Mouse (Mus musculus): ENCODE results near the gene Mdm4. TPM values are rescaled to one million over a fixed set of nuclear protein-coding genes. Genes with fewer than 3 reads are reported as not detected.

Gene Mdm4
- polyA plus RNA-seq, 1 experiment: 11.5 TPM

- Histone ChIP-seq H3K36me3 (ENCODE audit: control insufficient read depth, insufficient read depth) (no peaks in the 10 kb centered on the region), H3ac (ENCODE audit: control insufficient read depth, insufficient read length) (no peak overlapping the region), H3K4me2 (ENCODE audit: low read depth) (no peak overlapping the region), H3K4me3 (no peak overlapping the region), H3K27me3 (ENCODE audit: control insufficient read depth, insufficient read depth, insufficient read length) (peaks cover 5% of the 10 kb centered on the region), H3K79me2 (ENCODE audit: control insufficient read depth, insufficient read depth) (no peaks in the 10 kb centered on the region)
- peak in 2 of 3 experiments; percentile 73 to 77 for TF ChIP-seq MYOG (IDR thresholded peaks at IDR 0.05; ENCODE audit: control insufficient read depth in 1 of 3, insufficient read depth in 1 of 3, insufficient read length in 2 of 3, low read depth in 2 of 3)
- no peak for TF ChIP-seq POLR2A (IDR thresholded peaks at IDR 0.05; ENCODE audit: insufficient read length, low read depth)
- peak in 1 of 3 experiments; percentile 65 for TF ChIP-seq MYOD1 (IDR thresholded peaks at IDR 0.05; ENCODE audit: control insufficient read depth in 1 of 3, insufficient read length in 2 of 3, low read depth in 2 of 3)
Measured at GRCm38 (mm10) chr1:133071666-133072381, 41.5 kb upstream of the Mdm4 start.

GRCm38 (mm10) chr1:133070157-133070556 lies 39.8 kb upstream of the Mdm4 start:
- Histone ChIP-seq H3K27me3 (ENCODE audit: control insufficient read depth, insufficient read depth, insufficient read length) (peaks cover 5% of the 10 kb centered on the region), H3K79me2 (ENCODE audit: control insufficient read depth, insufficient read depth) (no peaks in the 10 kb centered on the region), H3K4me3 (no peak overlapping the region), H3K4me2 (ENCODE audit: low read depth) (peak overlapping the region; percentile 60), H3K36me3 (ENCODE audit: control insufficient read depth, insufficient read depth) (no peaks in the 10 kb centered on the region), H3ac (ENCODE audit: control insufficient read depth, insufficient read length) (no peak overlapping the region)
- no peak for TF ChIP-seq E2F4 (IDR thresholded peaks at IDR 0.05; ENCODE audit: insufficient read depth)
- TF ChIP-seq POLR2A (IDR thresholded peaks at IDR 0.05; ENCODE audit: insufficient read length, low read depth): no peak
- TF ChIP-seq REST (IDR thresholded peaks at IDR 0.05; ENCODE audit: insufficient read depth, insufficient read length): no peak
- no peak for TF ChIP-seq SRF (IDR thresholded peaks at IDR 0.05; ENCODE audit: control insufficient read depth, insufficient read length, low read depth)
- TF ChIP-seq TCF12 (IDR thresholded peaks at IDR 0.05; ENCODE audit: insufficient read depth, poor library complexity, severe bottlenecking): no peak
- TF ChIP-seq TCF3 (IDR thresholded peaks at IDR 0.05; ENCODE audit: insufficient read length, low read depth): no peak
- TF ChIP-seq MYOG (IDR thresholded peaks at IDR 0.05; ENCODE audit: control insufficient read depth in 1 of 3, insufficient read depth in 1 of 3, insufficient read length in 2 of 3, low read depth in 2 of 3): no peak
- TF ChIP-seq CEBPB (IDR thresholded peaks at IDR 0.05; ENCODE audit: insufficient read depth, poor library complexity, severe bottlenecking): no peak
- TF ChIP-seq MYOD1 (IDR thresholded peaks at IDR 0.05; ENCODE audit: control insufficient read depth in 1 of 3, insufficient read length in 2 of 3, low read depth in 2 of 3): no peak
- TF ChIP-seq MAX (IDR thresholded peaks at IDR 0.05; ENCODE audit: low read depth): no peak
- no peak for TF ChIP-seq USF1 (IDR thresholded peaks at IDR 0.05; ENCODE audit: low read depth)
- TF ChIP-seq POLR2AphosphoS2 (IDR thresholded peaks at IDR 0.05; ENCODE audit: insufficient read length, low read depth): no peak

GRCm38 (mm10) chr1:133069275-133070120 lies 39.1 kb upstream of the Mdm4 start:
- H3K27me3 ChIP-seq (ENCODE audit: control insufficient read depth, insufficient read depth, insufficient read length): peaks cover 2% of the 10 kb centered on the region
- H3ac ChIP-seq (ENCODE audit: control insufficient read depth, insufficient read length): no peak overlapping the region
- no peak overlapping the region for H3K4me3 ChIP-seq
- TF ChIP-seq MYOG (IDR thresholded peaks at IDR 0.05; ENCODE audit: control insufficient read depth in 1 of 3, insufficient read depth in 1 of 3, insufficient read length in 2 of 3, low read depth in 2 of 3): peak; percentile 96 to 99 (median 97)
- peak; percentile 78 for TF ChIP-seq TCF12 (IDR thresholded peaks at IDR 0.05; ENCODE audit: insufficient read depth, poor library complexity, severe bottlenecking)
- TF ChIP-seq SRF (IDR thresholded peaks at IDR 0.05; ENCODE audit: control insufficient read depth, insufficient read length, low read depth): peak; percentile 20
- TF ChIP-seq TCF3 (IDR thresholded peaks at IDR 0.05; ENCODE audit: insufficient read length, low read depth): peak; percentile 90
- TF ChIP-seq MYOD1 (IDR thresholded peaks at IDR 0.05; ENCODE audit: control insufficient read depth in 1 of 3, insufficient read length in 2 of 3, low read depth in 2 of 3): peak; percentile 83 to 99 (median 97)
- TF ChIP-seq E2F4 (IDR thresholded peaks at IDR 0.05; ENCODE audit: insufficient read depth): no peak
- no peaks in the 10 kb centered on the region for H3K79me2 ChIP-seq (ENCODE audit: control insufficient read depth, insufficient read depth)
- H3K36me3 ChIP-seq (ENCODE audit: control insufficient read depth, insufficient read depth): no peaks in the 10 kb centered on the region
- peak overlapping the region; percentile 61 for H3K4me2 ChIP-seq (ENCODE audit: low read depth)

DNA sequence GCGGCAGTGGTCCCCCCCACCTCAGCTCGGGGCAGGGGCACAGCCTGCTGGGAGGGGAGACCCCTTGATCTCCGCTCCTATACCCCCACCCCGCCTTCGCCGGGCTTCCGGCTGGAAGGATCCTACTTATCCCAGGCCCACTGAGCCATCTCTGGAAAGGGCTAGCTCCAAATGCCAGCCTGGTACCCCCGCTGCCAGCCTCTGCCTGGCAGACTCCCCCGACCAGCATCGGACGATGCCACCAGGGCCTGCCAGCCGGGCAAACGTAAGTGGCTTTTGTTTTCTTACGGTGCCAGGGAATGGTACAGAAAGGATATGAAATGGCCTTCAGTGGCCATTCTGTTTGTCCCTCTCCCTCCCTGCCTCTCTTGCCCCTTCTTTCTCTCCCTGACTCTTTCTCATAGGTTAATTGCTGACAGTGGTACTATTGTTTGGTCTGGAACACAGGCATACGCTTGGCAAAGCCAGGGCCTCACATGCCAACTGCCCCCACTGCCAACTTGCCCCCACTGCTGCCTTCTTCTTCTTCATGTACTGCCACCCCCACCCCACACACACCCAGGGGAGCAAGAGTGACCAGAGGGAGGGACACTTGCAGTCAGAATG lies 38.4 kb upstream of the Mdm4 start:
- Histone ChIP-seq H3ac (ENCODE audit: control insufficient read depth, insufficient read length) (no peak overlapping the region), H3K4me2 (ENCODE audit: low read depth) (peak overlapping the region; percentile 61), H3K27me3 (ENCODE audit: control insufficient read depth, insufficient read depth, insufficient read length) (no peaks in the 10 kb centered on the region), H3K79me2 (ENCODE audit: control insufficient read depth, insufficient read depth) (no peaks in the 10 kb centered on the region), H3K36me3 (ENCODE audit: control insufficient read depth, insufficient read depth) (no peaks in the 10 kb centered on the region), H3K4me3 (peak overlapping the region; percentile 7)
- no peak for TF ChIP-seq POLR2AphosphoS2 (IDR thresholded peaks at IDR 0.05; ENCODE audit: insufficient read length, low read depth)
- TF ChIP-seq TCF12 (IDR thresholded peaks at IDR 0.05; ENCODE audit: insufficient read depth, poor library complexity, severe bottlenecking): no peak
- no peak for TF ChIP-seq E2F4 (IDR thresholded peaks at IDR 0.05; ENCODE audit: insufficient read depth)
- no peak for TF ChIP-seq MAX (IDR thresholded peaks at IDR 0.05; ENCODE audit: low read depth)
- no peak for TF ChIP-seq CEBPB (IDR thresholded peaks at IDR 0.05; ENCODE audit: insufficient read depth, poor library complexity, severe bottlenecking)
- no peak for TF ChIP-seq MYOD1 (IDR thresholded peaks at IDR 0.05; ENCODE audit: control insufficient read depth in 1 of 3, insufficient read length in 2 of 3, low read depth in 2 of 3)

All from myocyte (in vitro differentiated cells).